Mouse (Mus musculus) hindbrain, embryonic 11.5 days (tissue): ENCODE data around the gene St3gal2. TPM values are rescaled to one million over a fixed set of nuclear protein-coding genes. Genes with fewer than 3 reads are reported as not detected.
"Not testable (repeated sequence)": the region's sequence is repeated elsewhere in the genome, so short reads cannot be mapped to it uniquely, and the experiment has no call there.

Experiments used
- ATAC-seq: fragments of 200-750 bp; cut with Nextera tagmentation; 2 replicates; pipeline ENCODE4 v1.8.0; 2017; ENCODE audit warnings: mild to moderate bottlenecking, moderate TSS enrichment, moderate library complexity; ENCODE audit not compliant: low FRiP score
- DNase-seq: peaks from one replicate; pipeline ENCODE4 v3.0.0-alpha.2; 2015; ENCODE audit warnings: low spot score
- H3K27ac ChIP-seq: fragments of 300-500 bp; sonication (generic); 2 replicates; pipeline ENCODE4 v1.5.1; 2014; ENCODE audit warnings: mild to moderate bottlenecking, low read depth, low read length
- H3K27me3 ChIP-seq: fragments of 300-500 bp; sonication (generic); 2 replicates; pipeline ENCODE4 v1.6.1; 2014; ENCODE audit warnings: mild to moderate bottlenecking, low read length, moderate library complexity, mixed read lengths; ENCODE audit not compliant: control insufficient read depth, insufficient read depth
- H3K36me3 ChIP-seq: fragments of 300-500 bp; sonication (generic); 2 replicates; pipeline ENCODE4 v1.6.1; 2014; ENCODE audit warnings: mild to moderate bottlenecking, low read length, moderate library complexity, mixed read lengths; ENCODE audit not compliant: control insufficient read depth, insufficient read depth
- H3K4me1 ChIP-seq: fragments of 300-500 bp; sonication (generic); replicated peaks from 2 replicates; pipeline ENCODE4 v1.6.1; 2014; ENCODE audit warnings: low read length, mixed read lengths; ENCODE audit not compliant: control insufficient read depth, insufficient read depth
- H3K4me2 ChIP-seq: fragments of 300-500 bp; sonication (generic); replicated peaks from 2 replicates; pipeline ENCODE4 v1.6.1; 2014; ENCODE audit warnings: mild to moderate bottlenecking, low read depth, low read length
- H3K4me3 ChIP-seq: fragments of 300-500 bp; sonication (generic); 2 replicates; pipeline ENCODE4 v1.5.1; 2014; ENCODE audit warnings: low read depth, low read length
- H3K9ac ChIP-seq: fragments of 300-500 bp; sonication (generic); 2 replicates; pipeline ENCODE4 v1.6.1; 2014; ENCODE audit warnings: low read depth, low read length
- H3K9me3 ChIP-seq: fragments of 300-500 bp; sonication (generic); 2 replicates; pipeline ENCODE4 v1.6.1; 2016; ENCODE audit warnings: low read length; ENCODE audit not compliant: control insufficient read depth
- WGBS: fragments of 180-500 bp; shearing (Covaris S2); extraction: QIAGEN DNeasy Blood & Tissue Kit; methylation state at CpG from one replicate; pipeline ENCODE4 v1.1.7; 2014; 5-methylcytosine and 5-hydroxymethylcytosine counted together
- polyA plus RNA-seq: library from polyadenylated mRNA; unstranded; fragments of >200 nt; fragmentation: Nextera tagmentation; extraction: Ambion mirVana; gene quantifications from 2 replicates; pipeline ENCODE4 v1.2.1, GENCODE M21; 2014

The St3gal2 gene
- polyA plus RNA-seq, 1 experiment from 2014 or later = 11.8 TPM

GRCm38 (mm10) chr8:110981304-110981703 is 61.6 kb downstream of the St3gal2 start:
- Histone ChIP-seq H3K36me3 (peaks cover 21% of the 10 kb centered on the region; the same call in 1 of the 2 replicates), H3K4me1 (no peaks in the 10 kb centered on the region), H3K4me3 (no peak overlapping the region), H3K27ac (no peak overlapping the region), H3K27me3 (no peaks in the 10 kb centered on the region), H3K4me2 (no peak overlapping the region), H3K9ac (no peak overlapping the region), H3K9me3 (no peaks in the 10 kb centered on the region)
- DNase-seq (no peak), ATAC-seq (no peak)
- WGBS = 89% methylated on average over 2 of the region's 2 CpGs

DNA sequence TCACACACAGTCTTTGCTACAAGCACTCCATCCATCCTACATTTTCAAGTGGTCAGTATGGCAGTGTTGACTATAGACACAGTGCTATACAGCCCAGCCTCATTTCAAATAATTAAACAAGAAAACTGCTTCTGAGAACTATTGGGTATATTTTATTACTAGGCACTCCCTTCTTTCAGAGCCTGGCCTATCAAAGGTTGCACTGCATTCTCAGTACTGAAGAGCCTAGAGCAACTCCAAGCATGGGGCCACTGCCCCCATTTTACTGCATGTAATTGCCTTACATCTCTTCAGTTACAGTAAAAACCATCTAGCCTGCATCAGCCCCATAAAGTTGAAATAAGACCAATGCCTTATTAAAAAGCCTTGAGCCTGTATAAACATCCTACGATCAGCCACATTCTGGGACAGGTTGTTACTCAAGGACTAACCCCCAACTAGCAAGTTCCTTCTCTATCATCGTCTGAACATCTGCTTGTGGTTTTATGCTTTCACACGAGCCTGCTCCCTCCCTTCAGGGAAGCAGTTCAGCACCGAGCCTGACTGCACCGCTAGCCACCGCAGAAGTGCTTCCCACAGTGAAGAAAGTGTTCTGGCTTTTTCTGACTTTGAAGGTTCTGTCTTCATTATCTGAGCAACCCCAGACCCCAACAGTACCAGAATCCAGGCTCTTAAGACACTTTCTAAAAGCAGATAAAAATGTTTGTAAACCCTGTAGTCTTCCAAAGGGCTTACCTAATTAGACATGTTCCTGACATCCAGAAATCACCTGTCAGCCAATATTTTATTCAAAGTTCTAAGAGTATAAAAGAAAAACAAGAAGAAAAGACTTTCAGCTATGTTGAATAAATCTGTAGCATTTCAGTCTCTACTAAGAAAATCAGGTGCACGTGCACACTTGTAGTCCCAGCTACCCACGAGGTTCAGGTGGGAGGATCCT is 68.4 kb downstream of the St3gal2 start:
- WGBS = 84% methylated on average over 8 of the region's 8 CpGs
- Histone ChIP-seq H3K4me1 (no peaks in the 10 kb centered on the region), H3K36me3 (peaks cover 14% of the 10 kb centered on the region; the same call in 1 of the 2 replicates), H3K4me3 (no peak overlapping the region), H3K27me3 (no peaks in the 10 kb centered on the region), H3K9me3 (no peaks in the 10 kb centered on the region), H3K27ac (no peak overlapping the region), H3K9ac (no peak overlapping the region), H3K4me2 (no peak overlapping the region)
- DNase-seq = no peak
- ATAC-seq = no peak

DNA sequence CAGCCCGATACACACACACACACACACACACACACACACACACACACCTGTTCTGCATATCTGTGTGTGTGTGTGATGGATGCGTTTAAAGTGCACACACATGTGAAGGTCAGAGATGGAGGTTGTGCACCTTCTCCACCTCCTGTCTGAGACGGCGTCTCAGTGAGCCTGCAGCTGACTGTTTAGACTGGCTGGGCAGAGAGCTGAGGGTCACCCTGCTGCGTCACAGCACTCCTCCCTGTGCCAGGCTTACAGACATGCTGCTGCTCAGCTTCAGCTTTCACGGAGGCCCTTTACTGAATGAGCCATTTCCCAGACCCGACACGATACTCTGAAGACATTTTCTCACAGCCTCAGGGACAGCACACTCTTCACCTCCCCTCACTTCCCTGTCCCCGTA is 70.3 kb downstream of the St3gal2 start:
- H3K9ac ChIP-seq = no peak overlapping the region
- H3K27ac ChIP-seq = no peak overlapping the region
- no peaks in the 10 kb centered on the region for H3K4me1 ChIP-seq
- H3K4me2 ChIP-seq = no peak overlapping the region
- H3K4me3 ChIP-seq = no peak overlapping the region
- no peak for DNase-seq
- no peaks in the 10 kb centered on the region for H3K9me3 ChIP-seq
- no peak for ATAC-seq
- WGBS = 92% methylated on average over 9 of the region's 9 CpGs
- peaks cover 10% of the 10 kb centered on the region; the same call in 1 of the 2 replicates for H3K36me3 ChIP-seq
- no peaks in the 10 kb centered on the region for H3K27me3 ChIP-seq

DNA sequence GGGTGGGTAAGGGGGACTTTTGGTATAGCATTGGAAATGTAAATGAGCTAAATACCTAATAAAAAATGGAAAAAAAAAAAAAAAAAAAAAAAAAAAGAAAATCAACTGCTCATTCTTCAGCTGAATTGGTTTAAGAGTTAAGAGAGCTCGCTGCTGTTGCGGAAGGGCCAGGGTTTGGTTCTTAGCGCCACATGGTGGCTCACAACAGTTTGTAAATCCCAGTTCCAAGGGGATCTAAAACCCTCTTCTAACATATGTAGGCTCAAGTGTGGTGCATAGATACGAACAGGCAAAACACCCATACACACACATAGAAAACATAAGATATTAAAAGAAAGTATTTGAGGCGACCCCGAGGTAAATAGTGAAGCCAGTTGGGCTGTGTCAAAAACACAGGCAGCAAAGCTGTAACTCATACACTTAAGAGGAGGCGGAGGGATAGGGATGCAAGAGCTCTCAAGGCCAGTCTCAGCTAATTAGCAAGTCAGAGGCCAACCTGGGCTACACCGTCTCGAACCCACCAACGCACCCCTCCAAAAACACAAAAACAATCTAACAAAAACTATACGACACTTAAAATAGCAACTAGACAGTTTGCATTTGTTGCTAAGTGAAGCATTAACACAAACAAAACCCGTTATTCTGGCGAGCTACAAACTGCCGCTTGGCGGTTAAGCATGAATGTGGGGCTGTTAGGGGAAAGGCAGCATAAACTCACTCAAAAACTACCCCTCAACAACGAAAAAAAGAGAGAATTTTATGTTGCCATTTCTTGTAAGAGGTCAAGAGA is 77.1 kb downstream of the St3gal2 start:
- DNase-seq (no peak), ATAC-seq (no peak)
- H3K36me3 ChIP-seq = no peaks in the 10 kb centered on the region
- H3K9me3 ChIP-seq = no peaks in the 10 kb centered on the region
- H3K27me3 ChIP-seq = no peaks in the 10 kb centered on the region
- no peak overlapping the region for H3K27ac ChIP-seq
- H3K4me1 ChIP-seq = peaks cover 3% of the 10 kb centered on the region; the same call in 1 of the 2 replicates
- peak overlapping the region; percentile 71 for H3K4me2 ChIP-seq
- 40% methylated on average over 16 of the region's 16 CpGs for WGBS
- H3K4me3 ChIP-seq = peak overlapping the region; percentile 67
- peak overlapping the region; percentile 76 for H3K9ac ChIP-seq

GRCm38 (mm10) chr8:110997547-110998531 is 78.1 kb downstream of the St3gal2 start, which contains the start of gene Ddx19a:
Ddx19a (minus strand) TSS chr8:110997800.
- DNase-seq (peak; percentile 89), ATAC-seq (peak; percentile 91)
- H3K36me3 ChIP-seq = no peaks in the 10 kb centered on the region
- no peaks in the 10 kb centered on the region for H3K27me3 ChIP-seq
- peak within 1 kb of the TSS; percentile 67 for H3K4me3 ChIP-seq
- H3K9ac ChIP-seq = peak within 1 kb of the TSS; percentile 76
- WGBS = 3% methylated on average over 58 of the region's 58 CpGs
- peak within 1 kb of the TSS; percentile 71 for H3K4me2 ChIP-seq
- H3K4me1 ChIP-seq = peaks cover 3% of the 10 kb centered on the region; the same call in 1 of the 2 replicates
- no peaks in the 10 kb centered on the region for H3K9me3 ChIP-seq
- H3K27ac ChIP-seq = peak within 1 kb of the TSS; percentile 42; the same call in 1 of the 2 replicates

DNA sequence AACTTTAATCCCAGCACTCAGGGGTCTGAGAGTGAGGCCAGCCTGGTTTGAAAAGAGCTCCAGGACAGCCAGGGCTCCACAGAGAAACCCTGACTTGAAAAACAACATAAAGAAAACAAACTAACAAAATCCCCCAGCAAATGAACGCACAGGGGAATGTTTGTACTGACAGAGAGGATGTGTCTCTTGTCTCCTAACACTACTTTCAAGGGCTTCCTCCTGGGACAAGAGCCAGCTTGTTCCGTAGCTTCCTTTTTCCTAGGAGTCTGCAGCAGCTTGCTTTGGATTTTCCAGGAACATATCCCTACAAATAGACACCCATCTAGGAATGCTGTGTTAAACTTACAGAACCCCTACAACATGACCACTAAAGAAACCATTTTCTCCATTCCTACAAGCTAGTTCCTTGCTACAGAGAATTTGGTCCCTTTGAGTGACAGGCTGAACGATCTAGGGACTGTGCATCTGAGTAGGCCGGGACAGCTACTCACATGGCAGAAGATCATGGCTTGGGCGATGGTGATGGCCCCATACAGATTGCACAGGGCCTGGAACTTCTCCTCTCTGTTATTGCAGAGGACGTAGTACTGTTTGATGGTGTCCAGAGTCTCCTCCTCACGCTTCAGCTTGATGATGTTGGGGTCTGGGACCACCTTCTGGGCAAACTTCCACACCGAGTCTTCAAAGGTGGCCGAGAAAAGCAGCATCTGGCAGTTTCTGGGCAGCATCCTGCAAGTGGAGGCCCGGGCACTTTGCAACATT is 90.7 kb downstream of the St3gal2 start:
- not testable (repeated sequence) for H3K9me3 ChIP-seq, ATAC-seq, H3K27me3 ChIP-seq, H3K4me3 ChIP-seq, H3K9ac ChIP-seq, H3K4me2 ChIP-seq, H3K27ac ChIP-seq, H3K4me1 ChIP-seq, H3K36me3 ChIP-seq, DNase-seq
- 87% methylated on average over 8 of the region's 10 CpGs for WGBS
